Mouse (Mus musculus): ENCODE measurements around the gene Tmem63c. TPM values are rescaled to one million over a fixed set of nuclear protein-coding genes. Genes with fewer than 3 reads are reported as not detected.

Gene Tmem63c
- polyA plus RNA-seq, 1 experiment from 2014 or later = 0.12 TPM

DNA sequence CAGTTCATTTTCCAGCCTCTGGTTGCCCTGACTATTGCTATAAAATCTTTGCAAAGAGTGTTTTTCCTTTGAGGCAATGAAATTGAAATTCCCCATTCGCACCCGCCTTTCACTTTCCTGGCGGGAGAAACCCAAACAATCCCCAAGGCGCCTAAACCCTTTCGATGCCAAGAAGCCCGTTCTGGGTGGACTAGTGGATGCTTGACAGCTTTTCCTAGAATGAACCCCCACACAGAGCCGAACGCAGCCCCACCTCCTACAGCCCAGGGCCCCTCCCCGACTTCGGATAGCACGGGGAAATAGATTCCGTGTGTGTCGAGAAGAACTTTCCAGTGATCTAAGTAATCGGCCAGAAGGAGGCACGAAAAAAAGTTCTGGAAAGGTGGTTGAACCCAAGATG lies 31.8 kb upstream of the Tmem63c start:
- 7% methylated on average over 15 of the region's 15 CpGs for WGBS
- Histone ChIP-seq H3K4me2 (replicated peaks; ENCODE audit: low read depth, low read length) (no peak overlapping the region), H3K9me3 (ENCODE audit: low read length) (no peaks in the 10 kb centered on the region), H3K4me1 (ENCODE audit: insufficient read depth, low read depth, low read length) (no peaks in the 10 kb centered on the region), H3K27ac (ENCODE audit: low read length) (no peak overlapping the region), H3K27me3 (replicated peaks; ENCODE audit: insufficient read depth, low read length) (peaks cover 35% of the 10 kb centered on the region), H3K36me3 (ENCODE audit: insufficient read depth, low read length) (no peaks in the 10 kb centered on the region), H3K9ac (replicated peaks; ENCODE audit: low read depth) (no peak overlapping the region), H3K4me3 (ENCODE audit: low read depth, low read length) (no peak overlapping the region)
- ATAC-seq = no peak
- DNase-seq (ENCODE audit: low spot score) = no peak
- no peak for TF ChIP-seq CTCF (IDR thresholded peaks at IDR 0.05)
- no peak for TF ChIP-seq EP300 (IDR thresholded peaks at IDR 0.05)

DNA sequence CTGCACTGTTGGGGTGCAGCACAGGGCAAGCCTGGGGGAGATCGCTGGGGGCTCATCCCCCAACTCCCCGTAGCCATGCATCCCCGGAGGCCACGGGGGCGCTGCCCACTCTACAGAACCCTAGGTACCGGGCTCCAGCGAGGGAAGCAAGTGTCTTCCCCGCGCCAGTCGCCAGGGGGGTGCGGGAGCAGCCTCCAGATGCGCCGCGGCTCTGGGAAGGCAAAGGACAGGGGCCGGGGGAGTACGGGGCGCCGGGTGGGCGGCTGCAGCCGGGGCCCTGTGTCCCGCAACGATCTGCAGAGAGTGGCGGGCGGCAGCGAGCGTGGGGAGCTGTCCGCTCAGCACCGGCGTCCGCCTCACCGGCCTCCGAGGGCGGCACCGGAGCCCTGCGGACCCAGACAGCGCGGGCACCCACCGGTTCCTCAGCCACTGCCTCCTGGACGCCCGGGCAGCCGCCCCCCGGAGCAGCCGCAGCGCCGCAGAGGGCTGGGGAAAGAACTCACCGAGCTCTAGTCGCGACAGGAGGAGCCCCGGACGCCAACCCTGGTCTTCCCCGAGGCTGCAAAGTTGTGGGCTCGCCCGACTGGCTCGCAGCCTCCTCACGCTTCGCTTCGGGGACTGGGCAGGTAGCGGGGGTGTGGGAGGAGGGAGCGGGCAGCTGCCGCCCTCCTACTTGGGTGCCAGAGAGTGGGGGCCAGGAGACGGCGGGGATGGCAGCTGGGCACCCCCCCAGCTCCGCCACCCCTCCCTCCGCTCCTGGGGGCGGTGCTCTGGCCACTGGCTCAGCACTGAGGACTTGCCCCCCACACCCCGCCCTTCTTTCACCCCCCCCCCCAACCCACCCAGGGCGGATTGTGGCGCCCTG lies 31.0 kb upstream of the Tmem63c start, which contains the start of gene Zdhhc22:
Zdhhc22 (minus strand) TSS at position 541 of the 865 bp plus-strand sequence.
- H3K27me3 ChIP-seq (replicated peaks; ENCODE audit: insufficient read depth, low read length) = peaks cover 35% of the 10 kb centered on the region
- DNase-seq (ENCODE audit: low spot score) (peak; percentile 59), ATAC-seq (peak; percentile 70)

DNA sequence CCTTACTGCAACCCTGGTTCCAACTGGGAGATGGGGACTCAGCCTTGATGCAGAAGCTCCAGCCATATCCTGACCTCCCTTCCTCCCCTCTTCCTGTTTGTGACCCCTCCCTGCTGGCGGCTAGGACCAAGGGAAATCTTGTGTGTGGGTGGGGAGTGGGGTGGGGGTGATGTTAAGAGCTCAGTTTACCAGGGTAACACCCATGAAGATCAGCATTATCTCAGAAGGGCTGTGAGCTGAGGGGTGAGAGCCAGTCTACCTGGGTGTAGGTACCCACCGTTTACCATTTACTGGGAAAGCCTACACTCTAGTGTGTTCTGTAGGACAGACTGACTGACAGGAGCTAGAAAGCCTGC lies 30.4 kb upstream of the Tmem63c start:
- WGBS = 38% methylated on average over 2 of the region's 2 CpGs
- H3K27me3 ChIP-seq (replicated peaks; ENCODE audit: insufficient read depth, low read length) = peaks cover 31% of the 10 kb centered on the region
- DNase-seq (ENCODE audit: low spot score) = no peak

More for the DNA sequence above, 31.0 kb upstream of the Tmem63c start, which contains the start of gene Zdhhc22:
- no peaks in the 10 kb centered on the region for H3K36me3 ChIP-seq (ENCODE audit: insufficient read depth, low read length)
- TF ChIP-seq EP300 (IDR thresholded peaks at IDR 0.05) (no peak), CTCF (IDR thresholded peaks at IDR 0.05) (peak; percentile 30)
- no peak within 1 kb of the TSS for H3K27ac ChIP-seq (ENCODE audit: low read length)
- H3K4me1 ChIP-seq (ENCODE audit: insufficient read depth, low read depth, low read length) = no peaks in the 10 kb centered on the region
- no peak within 1 kb of the TSS for H3K9ac ChIP-seq (replicated peaks; ENCODE audit: low read depth)
- H3K4me2 ChIP-seq (replicated peaks; ENCODE audit: low read depth, low read length) = peak within 1 kb of the TSS; percentile 3; the same call in 1 of the 2 replicates
- H3K9me3 ChIP-seq (ENCODE audit: low read length) = no peaks in the 10 kb centered on the region
- H3K4me3 ChIP-seq (ENCODE audit: low read depth, low read length) = no peak within 1 kb of the TSS; the same call in 1 of the 2 replicates
- WGBS = under 1% methylated on average over 31 of the region's 68 CpGs

DNA sequence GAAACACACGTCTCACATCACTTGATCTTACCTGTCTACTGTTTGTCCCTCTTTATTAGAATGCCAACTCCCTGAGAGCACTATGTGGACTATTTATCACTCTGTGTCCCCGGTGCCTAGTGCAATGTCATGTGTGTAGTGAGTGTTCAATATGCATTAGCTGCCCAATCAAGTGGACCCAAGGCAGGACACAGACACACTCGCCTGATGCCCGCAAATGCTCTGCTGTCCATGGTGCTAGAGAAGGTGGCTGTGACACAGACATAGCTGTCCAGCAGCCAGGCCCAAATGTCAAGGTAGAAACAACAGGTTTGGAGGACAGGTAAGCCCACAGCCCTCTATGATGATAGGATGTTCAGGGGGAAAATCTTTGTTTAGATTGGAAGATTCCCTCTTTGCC lies 27.0 kb upstream of the Tmem63c start:
- DNase-seq (ENCODE audit: low spot score) = no peak
- WGBS = 28% methylated on average over 4 of the region's 4 CpGs

More for the DNA sequence above, 30.4 kb upstream of the Tmem63c start:
- Histone ChIP-seq H3K4me3 (ENCODE audit: low read depth, low read length) (no peak overlapping the region), H3K27ac (ENCODE audit: low read length) (no peak overlapping the region), H3K4me1 (ENCODE audit: insufficient read depth, low read depth, low read length) (no peaks in the 10 kb centered on the region), H3K4me2 (replicated peaks; ENCODE audit: low read depth, low read length) (0 out of 2 replicates have a peak overlapping the region, but pooled peaks have one; percentile 3), H3K9ac (replicated peaks; ENCODE audit: low read depth) (no peak overlapping the region), H3K36me3 (ENCODE audit: insufficient read depth, low read length) (no peaks in the 10 kb centered on the region), H3K9me3 (ENCODE audit: low read length) (no peaks in the 10 kb centered on the region)
- ATAC-seq = 0 out of 2 replicates have a peak, but pooled peaks have one; percentile 3
- TF ChIP-seq CTCF (IDR thresholded peaks at IDR 0.05) (no peak), EP300 (IDR thresholded peaks at IDR 0.05) (no peak)

DNA sequence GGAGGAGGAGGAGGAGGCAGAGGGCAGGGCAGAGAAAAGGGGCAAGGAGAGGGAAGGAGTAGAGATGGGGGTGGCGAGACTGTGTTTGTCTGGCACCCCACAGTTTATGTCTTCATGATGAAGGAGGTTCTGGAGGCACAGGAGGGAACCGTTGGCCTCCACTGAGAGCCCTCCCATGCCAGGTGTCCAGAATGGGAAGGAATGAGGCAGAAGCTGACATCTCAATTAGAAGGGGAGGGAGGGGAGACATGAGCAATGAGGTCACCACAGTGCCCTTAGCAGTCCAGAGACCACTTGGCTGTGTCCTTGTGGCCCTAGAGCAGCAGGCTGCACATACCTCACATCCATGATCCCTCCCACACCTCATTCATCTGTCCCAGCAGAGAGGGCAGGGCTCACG lies 26.4 kb upstream of the Tmem63c start:
- no peak overlapping the region for H3K9ac ChIP-seq (replicated peaks; ENCODE audit: low read depth)
- no peak for ATAC-seq

More for the DNA sequence above, 27.0 kb upstream of the Tmem63c start:
- Histone ChIP-seq H3K27ac (ENCODE audit: low read length) (no peak overlapping the region), H3K36me3 (ENCODE audit: insufficient read depth, low read length) (no peaks in the 10 kb centered on the region), H3K9me3 (ENCODE audit: low read length) (no peaks in the 10 kb centered on the region), H3K9ac (replicated peaks; ENCODE audit: low read depth) (no peak overlapping the region), H3K27me3 (replicated peaks; ENCODE audit: insufficient read depth, low read length) (peaks cover 17% of the 10 kb centered on the region; the same call in 1 of the 2 replicates), H3K4me3 (ENCODE audit: low read depth, low read length) (no peak overlapping the region), H3K4me1 (ENCODE audit: insufficient read depth, low read depth, low read length) (no peaks in the 10 kb centered on the region), H3K4me2 (replicated peaks; ENCODE audit: low read depth, low read length) (no peak overlapping the region)
- ATAC-seq = no peak
- TF ChIP-seq EP300 (IDR thresholded peaks at IDR 0.05) = no peak

DNA sequence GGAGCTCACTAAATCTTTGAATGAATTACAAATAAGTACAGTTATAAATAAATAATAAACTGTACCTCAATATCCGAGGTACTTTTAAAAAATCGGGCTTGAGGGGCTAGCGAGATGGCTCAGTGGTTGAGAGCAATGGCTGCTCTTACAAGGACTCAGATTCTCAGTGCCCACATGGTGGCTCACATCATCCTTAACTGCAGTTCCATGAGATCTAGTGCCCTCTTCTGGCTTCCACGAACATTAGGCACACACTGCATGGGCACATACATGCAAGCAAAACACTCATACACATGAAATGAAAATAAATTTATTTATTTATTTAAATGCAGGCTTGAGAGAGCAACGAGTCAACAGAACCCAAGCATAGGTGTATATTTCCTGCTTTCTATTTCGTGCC lies 25.2 kb upstream of the Tmem63c start:
- ATAC-seq = no peak
- Histone ChIP-seq H3K36me3 (ENCODE audit: insufficient read depth, low read length) (no peaks in the 10 kb centered on the region), H3K4me1 (ENCODE audit: insufficient read depth, low read depth, low read length) (no peaks in the 10 kb centered on the region), H3K27me3 (replicated peaks; ENCODE audit: insufficient read depth, low read length) (peaks cover under 1% of the 10 kb centered on the region; the same call in 1 of the 2 replicates), H3K27ac (ENCODE audit: low read length) (no peak overlapping the region), H3K4me2 (replicated peaks; ENCODE audit: low read depth, low read length) (no peak overlapping the region), H3K4me3 (ENCODE audit: low read depth, low read length) (no peak overlapping the region), H3K9ac (replicated peaks; ENCODE audit: low read depth) (no peak overlapping the region), H3K9me3 (ENCODE audit: low read length) (no peaks in the 10 kb centered on the region)
- 64% methylated on average over 6 of the region's 6 CpGs for WGBS
- DNase-seq (ENCODE audit: low spot score) = no peak
- TF ChIP-seq EP300 (IDR thresholded peaks at IDR 0.05) = no peak
- no peak for TF ChIP-seq CTCF (IDR thresholded peaks at IDR 0.05)

More for the DNA sequence above, 26.4 kb upstream of the Tmem63c start:
- no peak overlapping the region for H3K4me2 ChIP-seq (replicated peaks; ENCODE audit: low read depth, low read length)
- no peaks in the 10 kb centered on the region for H3K4me1 ChIP-seq (ENCODE audit: insufficient read depth, low read depth, low read length)
- H3K9me3 ChIP-seq (ENCODE audit: low read length) = no peaks in the 10 kb centered on the region
- H3K27ac ChIP-seq (ENCODE audit: low read length) = no peak overlapping the region
- TF ChIP-seq EP300 (IDR thresholded peaks at IDR 0.05) (no peak), CTCF (IDR thresholded peaks at IDR 0.05) (no peak)
- H3K36me3 ChIP-seq (ENCODE audit: insufficient read depth, low read length) = no peaks in the 10 kb centered on the region
- WGBS = 49% methylated on average over 3 of the region's 3 CpGs
- no peak overlapping the region for H3K4me3 ChIP-seq (ENCODE audit: low read depth, low read length)
- DNase-seq (ENCODE audit: low spot score) = no peak
- H3K27me3 ChIP-seq (replicated peaks; ENCODE audit: insufficient read depth, low read length) = peaks cover 12% of the 10 kb centered on the region; the same call in 1 of the 2 replicates
